Mouse (Mus musculus) lung, embryonic 16.5 days (tissue): ENCODE data around the gene Tmcc3. TPM values are rescaled to one million over a fixed set of nuclear protein-coding genes. Genes with fewer than 3 reads are reported as not detected.

Source experiments
- ATAC-seq: fragments of 200-750 bp; cut with Nextera tagmentation; 2 replicates; pipeline ENCODE4 v1.8.0; 2017; ENCODE audit warnings: low read depth, mild to moderate bottlenecking, moderate library complexity
- H3K27ac ChIP-seq: fragments of 300-500 bp; sonication (generic); 2 replicates; pipeline ENCODE4 v1.5.1; 2014; ENCODE audit warnings: mild to moderate bottlenecking, control low read depth, low read length
- H3K27me3 ChIP-seq: fragments of 300-500 bp; sonication (generic); 2 replicates; pipeline ENCODE4 v1.6.1; 2014; ENCODE audit warnings: low read depth, low read length, mixed read lengths; ENCODE audit not compliant: control insufficient read depth, insufficient read depth
- H3K36me3 ChIP-seq: fragments of 300-500 bp; sonication (generic); 2 replicates; pipeline ENCODE4 v1.6.1; 2014; ENCODE audit warnings: low read length; ENCODE audit not compliant: control insufficient read depth, insufficient read depth
- H3K4me1 ChIP-seq: fragments of 300-500 bp; sonication (generic); replicated peaks from 2 replicates; pipeline ENCODE4 v1.6.1; 2014; ENCODE audit warnings: low read length, mixed read lengths; ENCODE audit not compliant: control insufficient read depth, insufficient read depth
- H3K4me2 ChIP-seq: fragments of 300-500 bp; sonication (generic); 2 replicates; pipeline ENCODE4 v1.6.1; 2014; ENCODE audit warnings: low read depth, low read length, control low read depth
- H3K4me3 ChIP-seq: fragments of 300-500 bp; sonication (generic); 2 replicates; pipeline ENCODE4 v1.5.1; 2014; ENCODE audit warnings: mild to moderate bottlenecking, low read length, control low read depth
- H3K9ac ChIP-seq: fragments of 300-500 bp; sonication (generic); 2 replicates; pipeline ENCODE4 v1.6.1; 2014; ENCODE audit warnings: low read length, control low read depth
- H3K9me3 ChIP-seq: fragments of 300-500 bp; sonication (generic); 2 replicates; pipeline ENCODE4 v1.6.1; 2016; ENCODE audit warnings: low read length; ENCODE audit not compliant: control insufficient read depth
- WGBS: fragments of 180-500 bp; shearing (Covaris S2); extraction: QIAGEN DNeasy Blood & Tissue Kit; methylation state at CpG from one replicate; pipeline ENCODE4 v1.1.7; 2014; 5-methylcytosine and 5-hydroxymethylcytosine counted together
- polyA plus RNA-seq: library from polyadenylated mRNA; unstranded; fragments of >200 nt; fragmentation: Nextera tagmentation; extraction: Ambion mirVana; gene quantifications from 2 replicates; pipeline ENCODE4 v1.2.1, GENCODE M21; 2015

The Tmcc3 gene
- polyA plus RNA-seq, 1 experiment from 2014 or later, result 7.4 TPM

DNA sequence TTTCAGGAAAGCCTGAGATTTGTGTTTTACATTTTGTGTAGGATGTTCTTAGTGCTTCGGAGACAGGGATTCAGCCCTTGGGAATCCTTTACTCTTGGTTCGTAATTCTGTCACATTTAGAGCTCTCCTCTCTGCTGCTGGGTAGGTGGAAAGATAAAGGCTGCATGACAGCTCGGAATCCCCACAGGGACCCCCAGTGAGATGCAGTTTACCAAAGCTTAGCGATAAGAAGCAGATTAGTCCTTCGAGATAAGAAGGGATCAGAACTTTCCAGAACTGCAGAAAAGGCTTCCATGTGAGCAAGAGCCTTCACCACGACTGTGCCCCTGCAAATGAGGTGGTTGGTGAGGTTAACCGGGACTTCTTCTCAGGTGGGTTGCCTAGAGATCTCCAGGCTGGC lies 122.2 kb downstream of the Tmcc3 start:
- WGBS, result 11% methylated on average over 7 of the region's 7 CpGs
- Histone ChIP-seq H3K9ac (no peak overlapping the region), H3K4me2 (no peak overlapping the region), H3K36me3 (no peaks in the 10 kb centered on the region), H3K4me3 (no peak overlapping the region), H3K4me1 (no peaks in the 10 kb centered on the region), H3K9me3 (no peaks in the 10 kb centered on the region), H3K27ac (no peak overlapping the region), H3K27me3 (no peaks in the 10 kb centered on the region)
- ATAC-seq, result no peak

DNA sequence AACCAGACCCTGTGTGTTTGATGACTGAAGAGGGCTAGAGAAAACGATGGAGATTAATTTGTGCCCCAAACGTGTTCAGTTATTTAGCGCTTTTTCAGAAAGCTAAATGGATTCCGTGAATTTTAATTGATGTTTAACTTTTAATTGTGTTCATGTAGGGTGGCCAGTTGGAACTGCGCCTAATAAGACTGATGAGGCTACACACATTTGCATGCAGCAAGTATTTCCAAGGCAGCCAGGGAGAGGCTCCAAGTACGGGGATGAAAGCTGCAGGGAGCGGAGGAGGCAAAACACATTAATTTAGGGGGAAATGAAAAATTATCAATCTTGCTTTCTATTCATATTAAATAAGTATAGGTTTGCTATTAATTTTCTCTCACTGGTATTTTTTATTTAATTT lies 131.0 kb downstream of the Tmcc3 start:
- Histone ChIP-seq H3K27me3 (no peaks in the 10 kb centered on the region), H3K4me3 (no peak overlapping the region), H3K36me3 (no peaks in the 10 kb centered on the region), H3K4me2 (no peak overlapping the region), H3K27ac (no peak overlapping the region), H3K4me1 (no peaks in the 10 kb centered on the region), H3K9ac (no peak overlapping the region), H3K9me3 (no peaks in the 10 kb centered on the region)
- WGBS, result 61% methylated on average over 7 of the region's 7 CpGs
- no peak for ATAC-seq

DNA sequence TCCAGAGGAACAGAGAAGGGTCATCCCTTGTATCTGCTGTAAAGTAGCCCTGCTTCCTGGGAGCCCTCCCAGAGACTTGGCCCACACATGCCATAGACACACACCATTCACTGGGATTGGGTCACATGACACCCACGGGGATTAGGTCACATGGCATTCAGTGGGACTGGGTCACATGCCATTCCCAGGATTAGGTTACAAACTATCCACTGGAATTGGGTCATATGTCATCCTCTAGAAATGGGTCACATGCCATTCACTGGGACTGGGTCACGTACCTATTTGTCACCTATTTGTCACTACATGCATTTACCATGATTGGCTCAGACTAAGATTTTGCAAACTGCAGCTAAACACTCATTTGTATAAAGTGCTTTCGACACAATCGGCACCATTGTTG lies 131.7 kb downstream of the Tmcc3 start:
- Histone ChIP-seq H3K4me2 (no peak overlapping the region), H3K9me3 (no peaks in the 10 kb centered on the region), H3K36me3 (no peaks in the 10 kb centered on the region), H3K9ac (no peak overlapping the region), H3K27ac (no peak overlapping the region), H3K4me3 (no peak overlapping the region), H3K4me1 (no peaks in the 10 kb centered on the region), H3K27me3 (no peaks in the 10 kb centered on the region)
- ATAC-seq, result no peak
- WGBS, result 86% methylated on average over 4 of the region's 4 CpGs

DNA sequence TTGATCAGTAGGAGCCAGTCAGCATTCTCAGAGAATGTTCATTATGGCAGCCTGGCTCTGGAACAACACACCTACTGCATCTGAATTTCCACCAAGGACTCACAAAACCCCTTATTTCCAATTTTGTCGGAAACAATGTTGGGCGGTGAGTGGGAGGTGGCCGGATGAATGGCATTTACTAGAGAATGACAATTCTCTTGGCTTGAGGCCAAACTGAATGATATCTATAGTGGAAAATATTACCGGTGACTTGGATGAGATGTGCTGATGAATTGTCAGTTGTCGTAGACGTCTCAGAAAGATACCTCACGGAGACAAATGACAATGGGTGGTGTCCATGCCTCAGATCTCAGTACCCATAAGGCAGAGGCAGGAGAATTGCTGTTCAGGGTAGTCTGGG lies 133.4 kb downstream of the Tmcc3 start:
- no peak for ATAC-seq
- Histone ChIP-seq H3K9ac (no peak overlapping the region), H3K4me1 (no peaks in the 10 kb centered on the region), H3K27me3 (no peaks in the 10 kb centered on the region), H3K9me3 (no peaks in the 10 kb centered on the region), H3K36me3 (no peaks in the 10 kb centered on the region), H3K4me2 (no peak overlapping the region), H3K4me3 (no peak overlapping the region), H3K27ac (no peak overlapping the region)
- WGBS, result 80% methylated on average over 7 of the region's 7 CpGs

DNA sequence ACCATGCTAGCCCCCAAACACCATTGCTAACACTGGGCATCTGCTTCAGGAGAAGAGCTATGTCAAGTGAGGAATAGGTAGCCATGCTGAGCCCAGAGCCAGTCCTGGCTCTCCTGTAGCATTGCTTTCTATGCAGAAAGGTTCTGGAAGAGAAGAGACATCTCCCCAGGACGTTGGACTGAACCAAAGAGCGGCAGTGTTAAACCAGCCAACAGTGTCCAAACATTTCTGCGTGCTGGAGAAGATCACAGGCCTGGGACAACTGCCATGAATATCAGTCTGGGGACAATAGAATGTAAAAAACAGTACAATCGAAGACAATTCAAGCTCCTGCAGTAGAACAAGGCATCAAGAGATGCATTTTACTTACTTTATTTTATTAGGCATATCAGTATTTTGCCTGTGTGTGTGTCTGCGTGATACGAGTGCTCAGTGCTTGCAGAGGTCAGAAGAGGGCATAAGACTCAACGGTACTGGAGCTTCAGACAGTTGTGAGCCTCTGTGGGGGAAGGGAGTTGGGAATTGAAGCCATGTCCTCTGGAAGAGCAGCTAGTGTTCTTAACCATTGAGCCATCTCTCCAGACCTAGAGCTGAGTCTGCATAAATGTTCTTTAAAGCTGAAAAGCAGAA lies 134.7 kb downstream of the Tmcc3 start:
- Histone ChIP-seq H3K4me1 (no peaks in the 10 kb centered on the region), H3K27me3 (no peaks in the 10 kb centered on the region)
- ATAC-seq, result no peak

DNA sequence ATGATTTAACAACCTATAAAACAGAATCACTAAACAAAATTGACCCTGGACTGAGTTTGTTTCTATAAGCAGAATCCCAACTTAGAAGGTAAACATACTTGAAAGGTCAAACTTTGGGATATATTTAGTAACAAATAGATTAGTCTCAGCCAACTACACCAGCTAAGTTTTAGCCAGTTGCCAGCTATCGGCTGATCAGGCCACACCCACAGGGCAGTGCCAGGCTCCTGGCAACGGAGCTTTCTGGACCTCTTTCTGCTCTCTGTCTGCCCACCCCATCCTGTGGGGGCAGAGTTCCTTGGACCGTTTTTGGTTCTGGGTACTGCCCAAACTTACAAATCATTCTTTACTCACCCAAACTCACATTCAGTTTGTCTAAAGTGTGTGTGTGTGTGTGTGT lies 137.9 kb downstream of the Tmcc3 start:
- no peak for ATAC-seq
- WGBS, result 31% methylated on average over 3 of the region's 3 CpGs
- H3K9ac ChIP-seq, result no peak overlapping the region
- no peaks in the 10 kb centered on the region for H3K27me3 ChIP-seq
- H3K4me3 ChIP-seq, result no peak overlapping the region
- H3K27ac ChIP-seq, result no peak overlapping the region
- H3K9me3 ChIP-seq, result no peaks in the 10 kb centered on the region
- H3K4me1 ChIP-seq, result no peaks in the 10 kb centered on the region
- H3K36me3 ChIP-seq, result no peaks in the 10 kb centered on the region
- H3K4me2 ChIP-seq, result no peak overlapping the region

More for the DNA sequence above, 134.7 kb downstream of the Tmcc3 start:
- H3K9ac ChIP-seq, result no peak overlapping the region
- 50% methylated on average over 7 of the region's 7 CpGs for WGBS
- no peak overlapping the region for H3K4me2 ChIP-seq
- H3K9me3 ChIP-seq, result no peaks in the 10 kb centered on the region
- H3K36me3 ChIP-seq, result no peaks in the 10 kb centered on the region
- no peak overlapping the region for H3K27ac ChIP-seq
- H3K4me3 ChIP-seq, result no peak overlapping the region

DNA sequence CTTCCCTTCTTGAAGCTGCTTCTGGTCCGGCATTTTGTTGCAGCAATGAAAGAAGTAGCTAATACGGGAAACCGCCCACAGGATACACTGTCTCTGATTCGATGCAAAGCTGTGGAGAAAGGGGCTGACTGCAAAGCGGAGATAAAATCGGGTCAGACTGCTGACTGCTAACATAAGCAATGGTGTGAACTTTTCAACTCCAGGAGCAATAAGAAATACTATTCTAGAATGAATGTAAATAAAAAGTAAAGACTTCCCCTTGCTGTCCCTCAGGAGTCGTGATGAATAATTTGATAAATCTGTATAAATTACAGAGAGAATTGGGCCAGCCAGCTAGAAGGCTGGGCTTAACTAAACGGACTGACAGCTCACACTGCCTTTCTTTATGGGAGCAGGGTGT lies 139.0 kb downstream of the Tmcc3 start:
- Histone ChIP-seq H3K4me2 (peak overlapping the region; percentile 13; the same call in 1 of the 2 replicates), H3K9me3 (no peaks in the 10 kb centered on the region), H3K4me1 (no peaks in the 10 kb centered on the region), H3K4me3 (no peak overlapping the region), H3K36me3 (no peaks in the 10 kb centered on the region), H3K27ac (no peak overlapping the region), H3K9ac (no peak overlapping the region), H3K27me3 (no peaks in the 10 kb centered on the region)
- WGBS, result 26% methylated on average over 8 of the region's 8 CpGs
- no peak for ATAC-seq

DNA sequence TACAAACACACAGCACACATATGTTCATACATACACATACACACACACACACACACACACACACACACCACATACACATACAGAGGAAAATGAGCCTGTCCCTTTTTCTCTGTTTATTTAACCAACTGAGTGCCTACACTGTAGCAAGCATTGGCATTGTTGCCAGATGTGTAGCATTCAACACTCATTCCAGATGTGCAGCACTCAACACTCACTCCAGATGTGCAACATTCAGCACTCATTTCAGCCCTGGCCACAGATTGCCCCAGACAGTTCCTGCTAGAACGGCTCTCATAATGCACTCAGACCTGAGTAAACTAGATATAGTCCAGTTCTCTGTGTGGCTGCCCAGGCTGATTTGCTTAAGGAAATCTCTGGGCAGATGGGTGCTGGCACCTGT lies 145.7 kb downstream of the Tmcc3 start:
- H3K36me3 ChIP-seq, result no peaks in the 10 kb centered on the region
- no peaks in the 10 kb centered on the region for H3K27me3 ChIP-seq
- no peak overlapping the region for H3K9ac ChIP-seq
- no peak overlapping the region for H3K4me2 ChIP-seq
- peaks cover 7% of the 10 kb centered on the region for H3K4me1 ChIP-seq
- no peak overlapping the region for H3K27ac ChIP-seq
- H3K9me3 ChIP-seq, result no peaks in the 10 kb centered on the region
- ATAC-seq, result no peak
- H3K4me3 ChIP-seq, result no peak overlapping the region
- WGBS, result 55% methylated on average over 1 of the region's 1 CpGs

DNA sequence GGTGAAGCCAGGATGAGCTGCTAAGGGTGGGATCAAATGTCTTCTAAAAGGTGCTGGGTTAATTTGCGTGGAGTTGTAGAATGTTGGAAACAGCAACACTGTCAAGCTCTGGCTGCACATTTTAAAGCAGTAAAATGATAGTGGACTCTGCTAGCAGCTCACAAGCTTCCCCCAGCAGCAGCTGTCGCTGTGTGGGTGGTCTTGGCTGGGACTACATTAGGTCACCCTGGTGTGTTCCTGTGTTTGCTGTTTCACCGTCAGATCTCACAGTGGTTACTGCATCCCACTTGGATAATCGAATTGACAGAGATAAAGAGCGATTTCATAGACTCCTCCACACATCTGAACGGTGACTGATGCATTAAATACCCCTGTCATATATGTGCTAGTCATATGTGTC lies 146.9 kb downstream of the Tmcc3 start:
- Histone ChIP-seq H3K4me2 (no peak overlapping the region), H3K27me3 (no peaks in the 10 kb centered on the region), H3K4me3 (no peak overlapping the region), H3K4me1 (peaks cover 19% of the 10 kb centered on the region), H3K36me3 (no peaks in the 10 kb centered on the region), H3K9ac (no peak overlapping the region), H3K9me3 (no peaks in the 10 kb centered on the region), H3K27ac (no peak overlapping the region)
- WGBS, result 29% methylated on average over 6 of the region's 6 CpGs
- peak; percentile 55; the same call in 1 of the 2 replicates for ATAC-seq

DNA sequence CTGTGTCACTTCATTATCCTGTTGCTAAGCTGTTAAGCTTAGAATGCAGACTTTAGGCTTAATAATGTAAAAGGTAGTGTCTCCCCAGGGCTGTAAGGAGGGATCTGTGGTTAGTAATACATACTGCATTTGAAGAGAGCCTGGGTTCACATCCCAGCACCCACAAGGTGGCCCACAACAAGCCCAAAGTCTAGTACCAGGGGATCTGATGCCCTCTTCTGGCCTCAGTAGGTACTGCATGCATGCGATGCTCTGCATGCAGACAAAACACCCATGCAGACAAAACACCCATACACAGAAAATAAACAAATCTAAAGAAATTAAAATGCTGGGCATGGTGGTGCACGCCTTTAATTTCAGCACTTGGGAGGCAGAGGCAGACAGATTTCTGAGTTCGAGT lies 149.6 kb downstream of the Tmcc3 start:
- H3K9ac ChIP-seq, result no peak overlapping the region
- no peak overlapping the region for H3K27ac ChIP-seq
- H3K9me3 ChIP-seq, result no peaks in the 10 kb centered on the region
- no peaks in the 10 kb centered on the region for H3K27me3 ChIP-seq
- ATAC-seq, result no peak
- H3K4me1 ChIP-seq, result peaks cover 29% of the 10 kb centered on the region
- no peak overlapping the region for H3K4me2 ChIP-seq
- H3K36me3 ChIP-seq, result no peaks in the 10 kb centered on the region
- WGBS, result 84% methylated on average over 3 of the region's 3 CpGs
- no peak overlapping the region for H3K4me3 ChIP-seq
